Comparison of ENCODE assay signal across 22 mouse cellular contexts in the genomic region with DNA sequence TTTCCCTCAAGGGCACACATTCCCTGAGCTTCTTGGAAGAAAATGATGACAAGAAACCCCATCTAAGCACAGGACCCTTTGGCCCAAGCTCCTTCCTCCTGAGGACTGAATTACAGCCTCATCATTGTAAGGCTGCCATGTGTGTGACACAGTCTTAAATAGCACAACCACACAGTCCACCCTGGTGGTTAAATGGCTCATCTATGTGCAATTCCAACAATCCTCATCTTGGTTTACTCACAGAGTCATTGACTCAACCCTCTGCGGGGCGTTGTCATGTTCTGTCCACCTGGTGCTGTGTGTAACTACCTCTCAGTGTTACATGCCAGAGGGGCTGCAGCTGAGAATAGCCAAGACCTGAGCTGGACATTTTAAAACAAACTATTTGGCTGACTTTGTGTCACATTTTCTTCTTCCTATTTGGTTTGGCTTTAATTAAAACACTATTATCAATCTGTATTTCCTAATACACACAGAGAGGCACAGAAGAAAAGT.
"Had no signal": no experiment of that assay in that cellular context is flagged by ENCODE, and none has a peak within 500 bp of the region (broad histone marks: within the 10 kb centered on the region; RNA-seq: fewer than 3 reads in every experiment).

No protein-coding gene starts in this region.

- DNase-seq: gastrocnemius, postnatal 14 days; gastrocnemius, postnatal 36 days; heart, adult 11 months; heart, adult 2 months; heart, postnatal 10 days; heart, postnatal 4 days; kidney, adult 18-20 months; kidney, adult 8-10 months; kidney, postnatal 10 days; kidney, postnatal 25 days; kidney, postnatal 4 days; layer of hippocampus, postnatal 36 days; left cerebral cortex, postnatal 4 days had no signal

- H3K27me3 ChIP-seq: heart, embryonic 12.5 days; hindbrain, embryonic 12.5 days; intestine, embryonic 15.5 days; limb, embryonic 13.5 days; limb, embryonic 15.5 days had no signal

- H3K36me3 ChIP-seq: heart, embryonic 10.5 days; heart, embryonic 12.5 days; hindbrain, embryonic 10.5 days; hindbrain, embryonic 12.5 days; intestine, embryonic 15.5 days; limb, embryonic 13.5 days; limb, embryonic 15.5 days had no signal

- H3K4me3 ChIP-seq: heart, adult 2 months; heart, embryonic 10.5 days; heart, embryonic 12.5 days; hindbrain, embryonic 10.5 days; hindbrain, embryonic 12.5 days; intestine, embryonic 15.5 days; layer of hippocampus, adult 2 months; limb, embryonic 13.5 days; limb, embryonic 15.5 days had no signal

- H3K4me2 ChIP-seq: heart, embryonic 12.5 days; hindbrain, embryonic 12.5 days; hindbrain, embryonic 14.5 days; intestine, embryonic 15.5 days; limb, embryonic 13.5 days; limb, embryonic 15.5 days had no signal
